Mouse (Mus musculus) hindbrain, embryonic 13.5 days (tissue): ENCODE results near the gene Zxdc. TPM values are rescaled to one million over a fixed set of nuclear protein-coding genes. Genes with fewer than 3 reads are reported as not detected.
A peak's percentile ranks its signal among the peaks of the same experiment; 100 is the strongest.

ENCODE experiments used
- ATAC-seq: fragments of 200-750 bp; cut with Nextera tagmentation; 2 replicates; pipeline ENCODE4 v1.8.0; 2017; ENCODE audit warnings: moderate TSS enrichment; ENCODE audit not compliant: low FRiP score
- H3K27ac ChIP-seq: fragments of 300-500 bp; sonication (generic); 2 replicates; pipeline ENCODE4 v1.5.1; 2015; ENCODE audit warnings: inconsistent platforms, mild to moderate bottlenecking, moderate library complexity
- H3K27me3 ChIP-seq: fragments of 300-500 bp; sonication (generic); 2 replicates; pipeline ENCODE4 v1.6.1; 2015; ENCODE audit warnings: mild to moderate bottlenecking, inconsistent platforms
- H3K36me3 ChIP-seq: fragments of 300-500 bp; sonication (generic); 2 replicates; pipeline ENCODE4 v1.6.1; 2015; ENCODE audit warnings: mild to moderate bottlenecking, inconsistent platforms
- H3K4me1 ChIP-seq: fragments of 300-500 bp; sonication (generic); replicated peaks from 2 replicates; pipeline ENCODE4 v1.6.1; 2015; ENCODE audit warnings: inconsistent platforms
- H3K4me2 ChIP-seq: fragments of 300-500 bp; sonication (generic); 2 replicates; pipeline ENCODE4 v1.6.1; 2015; ENCODE audit warnings: inconsistent platforms, mild to moderate bottlenecking, moderate library complexity
- H3K4me3 ChIP-seq: fragments of 300-500 bp; sonication (generic); 2 replicates; pipeline ENCODE4 v1.5.1; 2015; ENCODE audit warnings: mild to moderate bottlenecking, inconsistent platforms
- H3K9ac ChIP-seq: fragments of 300-500 bp; sonication (generic); 2 replicates; pipeline ENCODE4 v1.6.1; 2015; ENCODE audit warnings: mild to moderate bottlenecking, inconsistent platforms
- H3K9me3 ChIP-seq: fragments of 300-500 bp; sonication (generic); 2 replicates; pipeline ENCODE4 v1.6.1; 2016; ENCODE audit warnings: inconsistent platforms
- WGBS: fragments of 180-500 bp; shearing (Covaris S2); methylation state at CpG from one replicate; pipeline ENCODE4 v1.1.7; 2015; 5-methylcytosine and 5-hydroxymethylcytosine counted together
- polyA plus RNA-seq: library from polyadenylated mRNA; unstranded; fragments of >200 nt; fragmentation: Nextera tagmentation; extraction: Ambion mirVana; gene quantifications from 2 replicates; pipeline ENCODE4 v1.2.1, GENCODE M21; 2015

Zxdc gene
- polyA plus RNA-seq, 1 experiment from 2014 or later = 10.5 TPM

GRCm38 (mm10) chr6:90435195-90435618 is 65.9 kb downstream of the Zxdc start:
- WGBS = 15% methylated on average over 11 of the region's 11 CpGs
- no peak overlapping the region for H3K4me2 ChIP-seq
- H3K27me3 ChIP-seq = 0 out of 2 replicates have a peak, but pooled peaks cover 2% of the 10 kb centered on the region
- H3K9ac ChIP-seq = no peak overlapping the region
- H3K27ac ChIP-seq = no peak overlapping the region
- H3K4me1 ChIP-seq = no peaks in the 10 kb centered on the region; the same call in 1 of the 2 replicates
- H3K36me3 ChIP-seq = no peaks in the 10 kb centered on the region
- no peaks in the 10 kb centered on the region for H3K9me3 ChIP-seq
- H3K4me3 ChIP-seq = no peak overlapping the region
- peak; percentile 74 for ATAC-seq

GRCm38 (mm10) chr6:90436192-90436907 is 67.1 kb downstream of the Zxdc start:
- no peaks in the 10 kb centered on the region for H3K36me3 ChIP-seq
- no peak for ATAC-seq
- H3K27ac ChIP-seq = no peak overlapping the region
- H3K4me3 ChIP-seq = no peak overlapping the region
- no peak overlapping the region for H3K4me2 ChIP-seq
- no peaks in the 10 kb centered on the region; the same call in 1 of the 2 replicates for H3K4me1 ChIP-seq
- 83% methylated on average over 10 of the region's 10 CpGs for WGBS
- no peaks in the 10 kb centered on the region for H3K9me3 ChIP-seq
- H3K27me3 ChIP-seq = 0 out of 2 replicates have a peak, but pooled peaks cover 2% of the 10 kb centered on the region
- H3K9ac ChIP-seq = no peak overlapping the region

GRCm38 (mm10) chr6:90437041-90437440 is 67.7 kb downstream of the Zxdc start:
- no peak for ATAC-seq
- Histone ChIP-seq H3K9me3 (no peaks in the 10 kb centered on the region), H3K4me3 (no peak overlapping the region), H3K36me3 (no peaks in the 10 kb centered on the region), H3K4me2 (no peak overlapping the region), H3K27ac (no peak overlapping the region), H3K4me1 (no peaks in the 10 kb centered on the region; the same call in 1 of the 2 replicates), H3K27me3 (0 out of 2 replicates have a peak, but pooled peaks cover 2% of the 10 kb centered on the region), H3K9ac (no peak overlapping the region)
- 92% methylated on average over 3 of the region's 3 CpGs for WGBS

GRCm38 (mm10) chr6:90446883-90447282 is 77.6 kb downstream of the Zxdc start:
- WGBS = 26% methylated on average over 4 of the region's 4 CpGs
- Histone ChIP-seq H3K27ac (peak overlapping the region; percentile 76), H3K4me3 (no peak overlapping the region), H3K4me1 (peaks cover 14% of the 10 kb centered on the region), H3K9ac (no peak overlapping the region), H3K36me3 (no peaks in the 10 kb centered on the region), H3K27me3 (no peaks in the 10 kb centered on the region), H3K9me3 (no peaks in the 10 kb centered on the region), H3K4me2 (no peak overlapping the region)
- ATAC-seq = peak; percentile 85

GRCm38 (mm10) chr6:90450179-90450578 is 80.9 kb downstream of the Zxdc start:
- H3K36me3 ChIP-seq = no peaks in the 10 kb centered on the region
- no peak overlapping the region for H3K9ac ChIP-seq
- H3K4me3 ChIP-seq = no peak overlapping the region
- H3K27ac ChIP-seq = no peak overlapping the region
- no peaks in the 10 kb centered on the region for H3K27me3 ChIP-seq
- H3K4me2 ChIP-seq = no peak overlapping the region
- H3K4me1 ChIP-seq = peaks cover 14% of the 10 kb centered on the region
- 27% methylated on average over 7 of the region's 7 CpGs for WGBS
- no peak for ATAC-seq
- H3K9me3 ChIP-seq = no peaks in the 10 kb centered on the region

- Histone ChIP-seq H3K4me3 (no peak overlapping the region), H3K9ac (no peak overlapping the region), H3K27ac (no peak overlapping the region), H3K27me3 (no peaks in the 10 kb centered on the region), H3K4me2 (no peak overlapping the region), H3K36me3 (no peaks in the 10 kb centered on the region), H3K4me1 (peaks cover 14% of the 10 kb centered on the region), H3K9me3 (no peaks in the 10 kb centered on the region)
- no peak for ATAC-seq
- 68% methylated on average over 5 of the region's 5 CpGs for WGBS
Measured at GRCm38 (mm10) chr6:90450697-90451096, 81.4 kb downstream of the Zxdc start.

- 0 out of 2 replicates have a peak, but pooled peaks cover 2% of the 10 kb centered on the region for H3K27me3 ChIP-seq
- WGBS = 91% methylated on average over 5 of the region's 5 CpGs
- no peak for ATAC-seq
Measured at GRCm38 (mm10) chr6:90451512-90451911, 82.2 kb downstream of the Zxdc start.

GRCm38 (mm10) chr6:90452603-90453002 is 83.3 kb downstream of the Zxdc start:
- Histone ChIP-seq H3K9me3 (no peaks in the 10 kb centered on the region), H3K36me3 (no peaks in the 10 kb centered on the region), H3K4me1 (0 out of 2 replicates have a peak, but pooled peaks cover 3% of the 10 kb centered on the region), H3K27me3 (0 out of 2 replicates have a peak, but pooled peaks cover 2% of the 10 kb centered on the region), H3K4me2 (no peak overlapping the region), H3K4me3 (no peak overlapping the region), H3K27ac (no peak overlapping the region), H3K9ac (no peak overlapping the region)
- no peak for ATAC-seq

More at GRCm38 (mm10) chr6:90451512-90451911, 82.2 kb downstream of the Zxdc start:
- Histone ChIP-seq H3K27ac (no peak overlapping the region), H3K36me3 (no peaks in the 10 kb centered on the region), H3K4me3 (no peak overlapping the region), H3K4me2 (no peak overlapping the region), H3K9ac (no peak overlapping the region), H3K9me3 (no peaks in the 10 kb centered on the region), H3K4me1 (peaks cover 12% of the 10 kb centered on the region)

Other genes with a start within 250 kb of the Zxdc start
- gene Vmn1r51, start 246.9 kb upstream of the Zxdc start, polyA plus RNA-seq = not detected in 2 replicates
- gene Vmn1r52, start 194.7 kb upstream of the Zxdc start, polyA plus RNA-seq = not detected in 2 replicates
- not detected in 2 replicates for gene V1ra8, start 166.7 kb upstream of the Zxdc start, polyA plus RNA-seq
- gene Vmn1r53, start 145.1 kb upstream of the Zxdc start, polyA plus RNA-seq = not detected in 2 replicates
- gene Vmn1r54, start 123.2 kb upstream of the Zxdc start, polyA plus RNA-seq = not detected in 2 replicates
- not detected in 2 replicates for gene BC048671, start 68.3 kb upstream of the Zxdc start, polyA plus RNA-seq
- 0.12 and 0.17 TPM in 2 replicates for gene Chst13, start 44.3 kb upstream of the Zxdc start, polyA plus RNA-seq
- gene Uroc1, start 36.2 kb upstream of the Zxdc start, polyA plus RNA-seq = not detected in 2 replicates
- 6.7 and 6.9 TPM in 2 replicates for gene Cfap100, start 59.3 kb downstream of the Zxdc start, polyA plus RNA-seq
- 10.2 and 10.5 TPM in 2 replicates for gene Klf15, start 93.1 kb downstream of the Zxdc start, polyA plus RNA-seq
- gene Aldh1l1, start 116.9 kb downstream of the Zxdc start, polyA plus RNA-seq = 44.8 and 45.3 TPM in 2 replicates
- 5.1 and 5.5 TPM in 2 replicates for gene Slc41a3, start 235.2 kb downstream of the Zxdc start, polyA plus RNA-seq